Mouse (Mus musculus) hindbrain, postnatal 0 days (tissue): ENCODE results near the gene Polr2b. TPM values are rescaled to one million over a fixed set of nuclear protein-coding genes. Genes with fewer than 3 reads are reported as not detected.

Experiments
- ATAC-seq: fragments of 200-750 bp; cut with Nextera tagmentation; 2 replicates; pipeline ENCODE4 v1.8.0; 2017; ENCODE audit warnings: mild to moderate bottlenecking, moderate TSS enrichment, moderate library complexity
- DNase-seq: peaks from one replicate; pipeline ENCODE4 v3.0.0-alpha.2; 2015; ENCODE audit warnings: low spot score
- H3K27ac ChIP-seq: fragments of 300-500 bp; sonication (generic); 2 replicates; pipeline ENCODE4 v1.5.1; 2014; ENCODE audit warnings: mild to moderate bottlenecking
- H3K27me3 ChIP-seq: fragments of 300-500 bp; sonication (generic); 2 replicates; pipeline ENCODE4 v1.6.1; 2014; ENCODE audit warnings: low read length, mixed read lengths; ENCODE audit not compliant: insufficient read depth
- H3K36me3 ChIP-seq: fragments of 300-500 bp; sonication (generic); 2 replicates; pipeline ENCODE4 v1.6.1; 2014; ENCODE audit warnings: low read length, mixed read lengths; ENCODE audit not compliant: insufficient read depth
- H3K4me1 ChIP-seq: fragments of 300-500 bp; sonication (generic); 2 replicates; pipeline ENCODE4 v1.6.1; 2014; ENCODE audit warnings: antibody characterized with exemption, low read length, mixed read lengths; ENCODE audit not compliant: insufficient read depth
- H3K4me2 ChIP-seq: fragments of 300-500 bp; sonication (generic); 2 replicates; pipeline ENCODE4 v1.6.1; 2014; ENCODE audit warnings: low read depth, mild to moderate bottlenecking, low read length, moderate library complexity, mixed read lengths
- H3K4me3 ChIP-seq: fragments of 300-500 bp; sonication (generic); 2 replicates; pipeline ENCODE4 v1.5.1; 2014; ENCODE audit warnings: low read length
- H3K9ac ChIP-seq: fragments of 300-500 bp; sonication (generic); replicated peaks from 2 replicates; pipeline ENCODE4 v1.6.1; 2014; ENCODE audit warnings: mild to moderate bottlenecking, low read length, moderate library complexity, mixed read lengths
- H3K9me3 ChIP-seq: fragments of 300-500 bp; sonication (generic); 2 replicates; pipeline ENCODE4 v1.6.1; 2016; ENCODE audit warnings: low read length, mixed read lengths
- CTCF ChIP-seq: IDR thresholded peaks from 2 replicates; pipeline ENCODE4 v1.5.1; 2016; ENCODE audit warnings: antibody characterized with exemption, control low read depth, low read depth
- WGBS: fragments of 180-500 bp; shearing (Covaris S2); extraction: QIAGEN DNeasy Blood & Tissue Kit; methylation state at CpG from one replicate; pipeline ENCODE4 v1.1.7; 2014; 5-methylcytosine and 5-hydroxymethylcytosine counted together
- polyA plus RNA-seq: library from polyadenylated mRNA; unstranded; fragments of >200 nt; fragmentation: Nextera tagmentation; extraction: Ambion mirVana; gene quantifications from 2 replicates; pipeline ENCODE4 v1.2.1, GENCODE M21; 2015
- total RNA-seq: library from RNA; depleted of rRNA; stranded (reverse); fragments of >200 nt; gene quantifications from 2 replicates; pipeline ENCODE4 v1.2.3, GENCODE M21; 2014; rRNA removed

Gene Polr2b
- total RNA-seq (46.4 and 61.0 TPM in 2 replicates), polyA plus RNA-seq (48.8 and 50.9 TPM in 2 replicates)

DNA sequence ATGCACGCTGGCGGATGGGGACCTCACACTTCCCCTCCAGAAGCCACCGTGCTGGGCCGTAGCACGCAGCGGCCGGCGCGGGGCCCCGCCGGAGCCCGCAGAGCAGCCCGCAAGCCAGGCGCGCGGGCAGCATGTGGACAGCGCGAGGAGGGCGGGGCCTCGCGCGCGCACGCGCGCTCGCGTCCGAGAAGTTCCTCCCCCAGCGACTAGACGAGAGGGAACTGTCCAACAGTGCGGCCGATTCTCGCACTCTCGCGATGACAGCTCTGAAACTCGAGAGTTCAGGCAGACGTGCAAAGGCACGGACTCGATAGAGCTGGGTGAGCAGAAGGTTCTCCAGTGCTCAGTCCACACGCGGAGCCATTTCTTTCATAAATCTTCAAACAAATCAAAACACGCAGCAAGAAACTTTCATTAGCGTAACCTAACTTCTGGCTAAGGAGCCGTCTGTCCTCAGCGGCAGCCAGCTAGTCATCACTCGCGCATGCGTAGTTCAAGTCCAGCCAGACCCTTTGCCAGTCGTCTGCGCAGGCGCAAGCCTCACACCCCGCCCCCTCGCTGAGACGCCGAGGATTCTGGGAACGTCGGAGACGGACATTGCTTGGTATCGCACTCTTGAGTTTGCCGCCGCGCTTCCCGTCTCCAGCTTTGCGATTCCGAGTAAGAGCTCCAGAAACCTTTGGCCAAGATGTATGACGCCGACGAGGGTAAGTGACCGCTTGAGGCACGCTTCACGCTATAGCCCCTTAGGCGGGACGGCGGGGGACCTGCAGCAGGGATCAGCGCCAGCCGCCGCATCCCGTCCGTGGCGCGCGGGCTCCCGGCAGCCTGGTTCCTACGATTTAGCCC, at the start of gene Polr2b, which contains the start of gene Noa1:
TSS of gene Polr2b (plus strand) at position 224 of the 849 bp plus-strand sequence.
TSS of gene Noa1 (minus strand) at position 161 of the 849 bp plus-strand sequence.
- H3K9ac ChIP-seq: peak within 1 kb of the TSS; percentile 94
- WGBS: under 1% methylated on average over 85 of the region's 85 CpGs
- DNase-seq (peak; percentile 99), ATAC-seq (peak; percentile 98)
- peak within 1 kb of the TSS; percentile 91 for H3K4me3 ChIP-seq
- peaks cover 19% of the 10 kb centered on the region for H3K4me1 ChIP-seq
- H3K36me3 ChIP-seq: peaks cover 13% of the 10 kb centered on the region
- H3K9me3 ChIP-seq: no peaks in the 10 kb centered on the region
- H3K4me2 ChIP-seq: peak within 1 kb of the TSS; percentile 99
- peak; percentile 19; the same call in 1 of the 2 replicates for TF ChIP-seq CTCF
- H3K27ac ChIP-seq: peak within 1 kb of the TSS; percentile 94
- no peaks in the 10 kb centered on the region for H3K27me3 ChIP-seq

DNA sequence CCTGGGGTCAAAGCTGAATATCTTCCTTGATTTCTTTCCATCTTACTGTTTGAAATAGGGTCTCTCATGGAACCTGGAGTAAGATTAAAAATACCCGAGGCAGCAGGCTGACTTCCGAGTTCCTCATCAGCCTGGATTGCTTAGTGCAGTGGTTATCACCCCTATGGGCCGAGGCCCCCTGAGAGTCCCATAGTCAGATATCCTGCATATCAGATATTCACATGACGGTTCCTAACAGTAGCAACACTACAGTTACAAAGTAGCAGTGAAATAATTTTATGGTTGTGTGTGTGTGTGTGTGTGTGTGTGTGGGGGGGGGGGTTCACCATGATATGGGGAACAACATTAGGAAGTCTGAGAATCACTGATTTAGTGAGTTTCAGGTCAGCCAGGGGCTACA, 48.8 kb upstream of the Polr2b start:
- no peaks in the 10 kb centered on the region for H3K9me3 ChIP-seq
- TF ChIP-seq CTCF: no peak
- no peak for DNase-seq
- H3K4me2 ChIP-seq: no peak overlapping the region
- WGBS: 82% methylated on average over 4 of the region's 4 CpGs
- H3K36me3 ChIP-seq: no peaks in the 10 kb centered on the region
- H3K4me1 ChIP-seq: no peaks in the 10 kb centered on the region
- H3K9ac ChIP-seq: no peak overlapping the region
- H3K4me3 ChIP-seq: no peak overlapping the region
- H3K27me3 ChIP-seq: no peaks in the 10 kb centered on the region
- no peak overlapping the region for H3K27ac ChIP-seq
- ATAC-seq: no peak

DNA sequence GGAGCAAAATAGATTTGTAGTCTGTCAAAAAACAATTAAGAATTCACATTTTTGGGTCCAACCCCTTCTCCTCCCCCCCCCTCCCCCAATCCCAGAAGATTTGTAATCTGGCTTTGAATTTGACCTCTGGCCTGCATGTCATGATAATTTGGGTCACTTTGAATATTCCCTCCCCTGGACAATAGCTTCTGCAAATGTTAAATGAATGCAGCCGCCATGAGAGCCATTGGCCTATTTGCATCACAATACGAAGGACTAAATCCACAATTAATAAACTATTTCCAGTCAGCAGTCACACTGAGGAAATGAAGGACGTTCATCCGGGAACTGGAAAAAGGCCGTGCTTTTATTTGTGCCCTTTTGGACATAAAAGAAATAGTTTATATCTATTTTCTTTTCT, 47.8 kb upstream of the Polr2b start:
- no peak for TF ChIP-seq CTCF
- ATAC-seq: no peak
- 23% methylated on average over 5 of the region's 5 CpGs for WGBS
- Histone ChIP-seq H3K4me2 (no peak overlapping the region), H3K36me3 (no peaks in the 10 kb centered on the region), H3K27ac (no peak overlapping the region), H3K4me1 (no peaks in the 10 kb centered on the region), H3K27me3 (no peaks in the 10 kb centered on the region), H3K9ac (no peak overlapping the region), H3K4me3 (no peak overlapping the region), H3K9me3 (no peaks in the 10 kb centered on the region)
- no peak for DNase-seq

DNA sequence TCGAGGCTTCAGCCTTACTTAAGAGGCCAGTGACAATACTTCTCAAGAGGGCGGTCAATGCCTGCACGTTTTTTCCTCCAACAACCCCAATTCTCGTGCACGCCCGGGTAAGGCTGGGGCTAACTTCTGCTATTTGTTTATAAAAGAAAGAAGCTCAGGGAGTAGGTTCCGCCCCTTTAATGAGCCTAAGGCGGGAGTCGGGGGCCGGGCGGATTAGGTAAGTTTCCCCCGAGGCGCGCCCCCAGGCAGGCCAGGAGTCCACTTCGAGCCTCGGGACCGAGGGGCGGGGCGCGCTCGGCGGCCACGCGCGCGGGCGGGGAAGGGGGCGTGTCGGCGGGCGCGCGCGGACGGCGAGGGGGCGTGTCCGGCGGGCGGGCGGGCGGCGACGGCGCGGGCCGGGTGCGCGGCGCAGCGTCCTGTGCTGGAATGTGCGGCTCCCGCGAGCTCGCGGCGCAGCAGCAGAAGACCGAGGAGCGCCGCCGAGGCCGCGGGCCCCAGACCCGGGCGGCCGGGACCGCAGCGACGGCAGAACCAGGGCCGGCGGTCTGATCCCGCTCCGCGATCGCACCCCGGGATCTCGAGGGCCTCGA, 44.8 kb upstream of the Polr2b start, which contains the start of gene Rest:
TSS of gene Rest (plus strand) at position 411 of the 590 bp plus-strand sequence.
- no peaks in the 10 kb centered on the region for H3K27me3 ChIP-seq
- ATAC-seq (peak; percentile 84), DNase-seq (peak; percentile 83)
- H3K9ac ChIP-seq: peak within 1 kb of the TSS; percentile 74
- peak within 1 kb of the TSS; percentile 68 for H3K4me2 ChIP-seq
- no peaks in the 10 kb centered on the region for H3K36me3 ChIP-seq
- H3K4me3 ChIP-seq: peak within 1 kb of the TSS; percentile 83
- peak within 1 kb of the TSS; percentile 83 for H3K27ac ChIP-seq
- H3K9me3 ChIP-seq: no peaks in the 10 kb centered on the region
- WGBS: under 1% methylated on average over 44 of the region's 78 CpGs
- H3K4me1 ChIP-seq: no peaks in the 10 kb centered on the region; the same call in 1 of the 2 replicates
- no peak for TF ChIP-seq CTCF

DNA sequence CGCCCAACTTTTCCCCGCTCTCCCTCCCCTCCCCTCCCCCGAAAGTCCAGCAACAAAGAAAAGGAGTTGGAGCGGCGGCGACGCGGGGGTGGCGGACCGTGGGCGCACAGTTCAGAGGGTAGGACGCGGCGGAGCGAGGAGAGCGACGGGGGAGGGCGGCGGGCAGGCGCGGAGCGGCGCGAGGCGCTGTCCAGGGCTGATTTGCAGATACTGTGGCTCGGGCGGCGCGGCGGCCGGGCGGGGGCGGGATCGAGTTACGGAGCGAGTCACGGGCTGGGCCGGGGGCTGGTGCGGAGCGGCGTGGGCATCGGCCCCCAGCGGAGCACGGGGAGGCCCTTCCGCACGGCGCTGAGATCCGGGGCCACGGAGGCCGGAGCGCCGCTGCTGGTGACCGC, 44.3 kb upstream of the Polr2b start:
- Histone ChIP-seq H3K4me1 (no peaks in the 10 kb centered on the region; the same call in 1 of the 2 replicates), H3K9me3 (no peaks in the 10 kb centered on the region), H3K4me2 (peak overlapping the region; percentile 68), H3K27me3 (no peaks in the 10 kb centered on the region), H3K4me3 (peak overlapping the region; percentile 83), H3K9ac (peak overlapping the region; percentile 74), H3K27ac (peak overlapping the region; percentile 83), H3K36me3 (no peaks in the 10 kb centered on the region)
- WGBS: 1% methylated on average over 39 of the region's 53 CpGs
- ATAC-seq (peak; percentile 83), DNase-seq (peak; percentile 61)
- TF ChIP-seq CTCF: no peak

DNA sequence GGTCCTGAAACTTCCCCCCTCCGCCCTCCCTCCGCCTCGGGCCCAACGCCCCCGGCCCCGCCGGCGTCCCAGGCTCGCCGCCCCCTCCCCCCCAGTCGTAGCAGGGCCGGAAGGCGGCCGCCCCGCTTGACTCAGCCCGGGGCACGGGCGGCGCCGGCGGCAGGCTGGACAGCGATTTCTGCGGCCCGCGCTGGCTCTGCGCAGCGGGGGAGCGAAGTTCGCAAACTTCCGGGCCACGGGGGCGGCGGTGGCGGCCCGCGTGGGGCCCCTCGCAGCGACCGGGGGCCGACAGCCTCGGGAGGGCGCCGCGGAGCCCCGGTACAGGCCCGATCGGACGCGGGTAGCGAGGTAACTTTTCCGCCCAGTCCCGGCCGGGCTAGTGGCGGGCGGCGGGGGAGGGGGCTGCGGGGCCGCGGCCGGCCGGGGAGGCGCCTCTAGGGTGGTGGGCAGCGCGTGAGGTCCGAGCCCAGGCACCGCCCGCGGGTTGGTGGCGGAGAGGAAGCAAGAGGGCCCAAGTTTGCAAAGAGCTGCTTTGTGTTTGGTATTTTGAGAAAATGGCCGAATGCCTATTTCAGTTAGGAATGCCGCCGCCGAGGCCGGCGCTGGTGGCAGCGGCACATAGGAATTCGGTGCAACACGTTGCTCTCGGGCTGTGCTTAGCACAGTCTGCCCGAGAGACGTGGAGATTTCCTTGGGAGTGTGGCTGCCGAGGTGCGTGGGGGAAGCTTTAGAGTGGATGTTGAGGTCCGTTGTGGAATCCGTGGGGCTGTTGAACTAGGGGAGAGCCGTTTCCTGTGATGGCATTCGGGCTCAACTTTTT, 43.7 kb upstream of the Polr2b start:
- H3K4me2 ChIP-seq: peak overlapping the region; percentile 68
- H3K36me3 ChIP-seq: no peaks in the 10 kb centered on the region
- ATAC-seq (peak; percentile 70), DNase-seq (peak; percentile 71)
- H3K9me3 ChIP-seq: no peaks in the 10 kb centered on the region
- WGBS: 4% methylated on average over 73 of the region's 87 CpGs
- peak overlapping the region; percentile 74 for H3K9ac ChIP-seq
- H3K4me3 ChIP-seq: peak overlapping the region; percentile 83
- H3K27ac ChIP-seq: peak overlapping the region; percentile 83
- no peak for TF ChIP-seq CTCF
- no peaks in the 10 kb centered on the region for H3K27me3 ChIP-seq
- no peaks in the 10 kb centered on the region; the same call in 1 of the 2 replicates for H3K4me1 ChIP-seq
